Mouse (Mus musculus) cortical plate, adult 2 months (tissue): Measurements from ENCODE around the gene Fam104a. TPM values are rescaled to one million over a fixed set of nuclear protein-coding genes. Genes with fewer than 3 reads are reported as not detected.

Experiments used
- H3K27ac ChIP-seq: fragments of 200-500 bp; 2 replicates; pipeline ENCODE4 v1.5.1; 2012; ENCODE audit warnings: low read length, control low read depth, inconsistent platforms; ENCODE audit not compliant: insufficient read depth
- H3K4me1 ChIP-seq: fragments of 200-500 bp; 2 replicates; pipeline ENCODE4 v1.6.1; 2011; ENCODE audit warnings: low read length; ENCODE audit not compliant: control insufficient read depth, insufficient read depth
- H3K4me3 ChIP-seq: fragments of 200-500 bp; 2 replicates; pipeline ENCODE4 v1.5.1; 2011; ENCODE audit warnings: mild to moderate bottlenecking, low read length, control low read depth; ENCODE audit not compliant: insufficient read depth
- CTCF ChIP-seq: fragments of 200-500 bp; IDR thresholded peaks from 2 replicates; pipeline ENCODE4 v1.5.1; 2011; ENCODE audit warnings: mild to moderate bottlenecking, control low read depth, low read length; ENCODE audit not compliant: insufficient read depth; ENCODE audit errors: extremely low read depth
- POLR2A ChIP-seq: fragments of 200-500 bp; IDR thresholded peaks from 2 replicates; pipeline ENCODE4 v1.6.1; 2011; ENCODE audit warnings: mild to moderate bottlenecking, low read length, control low read depth; ENCODE audit not compliant: insufficient read depth; ENCODE audit errors: extremely low read depth
- polyA plus RNA-seq: library from polyadenylated mRNA; depleted of rRNA; stranded (reverse); fragments of >200 nt; gene quantifications from 2 replicates; pipeline ENCODE4 v1.2.3, GENCODE M21; 2012

Gene Fam104a
- polyA plus RNA-seq, 1 experiment, result 28.6 TPM

DNA sequence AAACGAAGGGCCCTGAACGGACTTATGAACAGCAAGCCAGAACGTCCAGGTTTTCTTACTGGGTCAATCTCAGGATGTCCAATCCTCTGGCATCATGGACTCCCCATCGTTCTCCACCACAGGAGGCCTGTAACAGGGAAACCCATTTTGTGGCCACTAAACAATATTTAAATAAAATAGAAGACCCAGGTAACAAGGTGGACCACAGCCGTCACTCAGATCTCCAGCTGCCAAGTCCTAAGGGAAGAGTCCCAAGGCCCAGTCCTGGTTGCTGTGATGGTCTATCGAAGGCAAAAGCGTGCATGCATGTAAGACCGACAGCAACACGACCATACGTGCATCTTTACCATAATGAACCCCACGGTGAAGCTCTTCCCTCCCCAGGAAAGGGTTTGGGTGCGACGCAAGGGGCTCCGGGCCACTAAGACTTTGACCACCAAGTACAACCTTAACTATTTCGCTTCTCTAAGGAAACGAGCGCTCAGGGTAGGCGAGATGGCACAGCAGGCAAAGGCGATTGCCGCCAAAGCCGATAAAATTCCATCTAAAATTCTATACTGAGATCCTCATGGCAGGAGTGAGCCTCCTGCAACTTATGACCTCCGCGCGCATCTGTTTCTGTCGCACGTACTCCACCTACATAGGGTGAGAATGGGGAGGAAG is 35.1 kb downstream of the Fam104a start, which contains the start of gene Cog1:
Cog1 (plus strand) TSS at position 480 of the 663 bp plus-strand sequence.
- peaks cover 4% of the 10 kb centered on the region for H3K4me1 ChIP-seq
- peak within 1 kb of the TSS; percentile 99 for H3K4me3 ChIP-seq
- peak within 1 kb of the TSS; percentile 100 for H3K27ac ChIP-seq
- no peak for TF ChIP-seq CTCF

DNA sequence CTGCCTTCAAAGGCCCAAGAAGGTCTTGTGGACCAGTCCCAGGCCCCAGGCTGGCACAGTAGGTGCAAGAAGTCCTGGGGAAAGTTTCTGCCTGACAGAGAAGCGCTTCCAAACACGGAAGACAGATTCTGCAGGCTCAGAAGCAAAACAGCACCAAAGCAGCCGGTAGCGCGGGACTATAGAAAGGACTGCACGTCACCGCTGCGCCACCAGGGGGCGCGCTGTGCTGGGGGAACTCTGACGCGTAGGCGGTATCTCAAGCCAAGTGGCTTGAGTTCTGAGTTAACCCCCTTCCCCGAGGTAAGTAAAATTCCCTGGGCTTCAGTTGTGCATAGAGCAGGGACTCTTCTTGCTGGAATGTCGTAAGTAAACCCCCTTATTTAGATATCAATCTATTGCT is 35.8 kb downstream of the Fam104a start:
- TF ChIP-seq POLR2A (no peak), CTCF (peak; percentile 80)

DNA sequence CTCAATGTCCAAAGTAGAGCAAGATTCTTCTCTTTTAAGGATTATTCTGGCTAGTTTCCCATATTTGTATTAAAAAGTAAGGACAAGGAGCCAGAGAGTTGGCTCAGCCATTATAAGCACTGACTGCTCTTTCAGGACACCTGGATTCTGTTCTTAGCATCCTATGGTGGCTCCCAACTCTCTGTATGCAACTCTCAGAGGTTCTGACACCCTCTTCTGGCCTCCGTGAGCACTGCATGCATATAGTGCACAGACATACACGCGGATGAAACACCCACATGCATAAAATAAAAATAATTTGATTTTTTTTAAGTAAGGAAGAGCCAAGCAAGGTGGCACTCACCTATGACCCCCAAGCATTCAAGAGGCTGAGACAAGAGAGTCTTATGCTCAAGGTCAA is 38.8 kb downstream of the Fam104a start:
- TF ChIP-seq CTCF, result no peak
- no peak for TF ChIP-seq POLR2A
- Histone ChIP-seq H3K4me1 (peaks cover 2% of the 10 kb centered on the region; the same call in 1 of the 2 replicates), H3K27ac (no peak overlapping the region), H3K4me3 (no peak overlapping the region)

More for the DNA sequence above, 35.8 kb downstream of the Fam104a start:
- Histone ChIP-seq H3K4me3 (no peak overlapping the region), H3K27ac (no peak overlapping the region), H3K4me1 (peaks cover 2% of the 10 kb centered on the region; the same call in 1 of the 2 replicates)

DNA sequence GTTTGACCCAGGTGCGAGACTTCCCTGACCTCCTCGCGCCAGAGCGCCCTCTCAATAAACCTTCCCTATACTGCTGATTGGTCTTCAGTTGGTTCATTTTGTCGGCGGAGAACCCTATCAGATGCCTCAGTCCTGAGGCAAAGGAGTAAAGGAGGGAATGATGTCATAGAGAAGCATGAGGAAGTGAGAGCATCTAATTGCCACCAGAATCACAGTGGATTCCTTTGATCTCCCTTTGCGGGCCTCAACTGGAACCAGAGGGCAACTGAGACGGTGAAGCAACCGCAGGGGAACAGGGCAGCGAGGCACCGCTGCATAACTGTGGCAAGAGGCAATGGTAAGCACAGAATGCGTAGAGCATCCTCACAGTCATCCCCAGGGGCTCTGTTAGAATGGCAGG is 45.3 kb downstream of the Fam104a start:
- no peak overlapping the region for H3K4me3 ChIP-seq
- H3K4me1 ChIP-seq, result no peaks in the 10 kb centered on the region
- no peak overlapping the region for H3K27ac ChIP-seq
- no peak for TF ChIP-seq CTCF

DNA sequence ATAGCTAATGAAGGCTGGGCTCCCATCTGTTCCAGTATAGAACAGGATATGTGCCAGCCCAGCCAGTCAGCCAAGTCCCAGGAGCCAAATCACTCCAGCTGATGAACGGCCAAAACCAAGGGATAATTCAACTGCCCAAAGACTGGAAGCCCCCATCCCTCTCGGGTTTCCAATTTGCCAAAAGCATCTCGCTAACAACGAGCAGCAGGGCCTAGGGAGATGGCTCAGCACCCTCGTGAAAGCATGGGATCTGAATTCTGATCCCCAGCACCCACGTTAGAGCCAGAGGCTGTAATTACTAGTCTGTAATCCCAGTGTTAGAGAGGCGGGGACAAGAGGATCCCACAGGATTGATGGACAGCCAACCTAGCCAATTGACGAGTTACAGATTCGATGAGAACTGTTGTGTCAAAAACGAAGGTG is 49.2 kb downstream of the Fam104a start:
- Histone ChIP-seq H3K27ac (no peak overlapping the region), H3K4me3 (no peak overlapping the region), H3K4me1 (no peaks in the 10 kb centered on the region)
- TF ChIP-seq CTCF (no peak), POLR2A (no peak)

DNA sequence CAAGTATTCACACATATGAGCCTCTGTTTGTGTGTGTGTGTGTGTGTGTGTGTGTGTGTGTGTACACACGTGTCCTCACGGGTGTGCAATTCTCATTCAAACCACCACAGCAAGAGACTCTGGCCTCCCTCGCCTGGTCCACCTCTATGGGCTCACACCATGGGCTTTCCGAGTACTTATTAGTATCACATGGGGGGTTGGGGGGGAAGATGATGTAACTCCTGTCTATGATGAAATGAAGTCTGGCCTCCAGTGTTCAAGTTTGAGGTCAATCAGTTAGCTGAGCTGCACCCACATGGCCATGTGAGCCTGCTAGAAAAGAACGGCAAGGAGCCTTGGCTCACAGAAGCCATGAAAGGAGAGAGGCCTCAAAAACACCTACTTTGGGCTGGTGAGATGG is 50.6 kb downstream of the Fam104a start:
- H3K4me1 ChIP-seq, result no peaks in the 10 kb centered on the region
- H3K27ac ChIP-seq, result no peak overlapping the region
- H3K4me3 ChIP-seq, result no peak overlapping the region
- TF ChIP-seq CTCF (no peak), POLR2A (no peak)

DNA sequence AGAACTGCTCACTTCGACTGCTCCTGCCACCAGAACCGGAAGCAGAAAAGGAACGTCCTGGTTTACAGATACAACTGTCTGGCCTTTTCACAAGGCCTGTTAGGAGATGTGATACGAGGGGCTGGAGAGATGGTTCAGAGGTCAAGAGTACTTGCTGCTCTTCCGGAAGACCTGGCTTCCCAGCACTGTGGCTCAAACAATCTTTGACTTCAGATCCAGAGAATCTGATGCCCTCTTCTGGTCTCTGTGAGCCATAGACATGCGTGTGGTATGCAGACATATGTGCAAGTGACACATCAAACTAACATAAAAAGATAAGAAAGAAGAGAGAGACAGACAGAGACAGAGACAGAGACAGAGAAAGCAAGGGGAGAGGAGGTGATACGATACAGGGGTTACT is 51.7 kb downstream of the Fam104a start:
- TF ChIP-seq CTCF, result no peak
- TF ChIP-seq POLR2A, result no peak
- no peak overlapping the region for H3K4me3 ChIP-seq

DNA sequence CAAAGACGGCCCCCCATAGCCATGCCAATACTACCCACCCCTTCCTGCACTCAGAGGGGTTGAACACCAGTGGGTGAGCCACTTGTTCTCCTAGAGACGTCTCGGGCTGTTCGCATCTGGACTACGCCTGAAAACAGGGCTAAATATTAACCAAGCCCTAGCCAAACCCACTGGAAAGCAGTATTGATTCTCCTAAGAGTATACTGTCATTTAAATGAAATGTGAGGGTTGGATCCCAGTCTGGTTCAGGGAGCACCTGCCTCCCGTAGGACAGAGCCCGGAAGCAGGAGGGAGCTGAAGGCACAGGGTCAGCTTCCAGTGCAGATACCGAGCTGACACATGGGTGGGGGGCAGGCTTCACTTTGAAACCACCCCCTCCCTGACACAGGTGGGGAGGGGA is 52.1 kb downstream of the Fam104a start:
- Histone ChIP-seq H3K27ac (no peak overlapping the region), H3K4me3 (no peak overlapping the region), H3K4me1 (no peaks in the 10 kb centered on the region)
- TF ChIP-seq POLR2A, result no peak
- TF ChIP-seq CTCF, result no peak

More for the DNA sequence above, 51.7 kb downstream of the Fam104a start:
- H3K4me1 ChIP-seq, result no peaks in the 10 kb centered on the region
- H3K27ac ChIP-seq, result no peak overlapping the region

DNA sequence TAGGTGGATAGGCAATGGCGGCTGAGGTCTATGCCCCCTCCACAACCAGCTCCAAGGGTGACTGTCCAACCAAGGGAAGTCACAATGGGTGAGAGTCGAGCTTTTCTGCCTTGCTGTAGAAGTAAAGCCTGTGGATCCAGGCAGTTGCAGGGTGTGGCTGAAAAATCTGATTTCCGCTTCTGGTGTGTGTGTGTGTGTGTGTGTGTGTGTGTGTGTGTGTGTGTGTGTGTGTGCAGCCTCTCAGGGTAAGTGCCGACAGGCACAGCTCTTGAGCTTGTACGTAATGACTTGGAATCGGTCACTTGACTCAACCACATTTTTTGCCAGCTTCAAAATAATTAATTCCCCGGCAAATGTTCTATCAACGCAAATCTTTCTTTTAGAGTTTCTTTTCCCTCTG is 52.7 kb downstream of the Fam104a start:
- Histone ChIP-seq H3K4me3 (no peak overlapping the region), H3K27ac (no peak overlapping the region), H3K4me1 (no peaks in the 10 kb centered on the region)

DNA sequence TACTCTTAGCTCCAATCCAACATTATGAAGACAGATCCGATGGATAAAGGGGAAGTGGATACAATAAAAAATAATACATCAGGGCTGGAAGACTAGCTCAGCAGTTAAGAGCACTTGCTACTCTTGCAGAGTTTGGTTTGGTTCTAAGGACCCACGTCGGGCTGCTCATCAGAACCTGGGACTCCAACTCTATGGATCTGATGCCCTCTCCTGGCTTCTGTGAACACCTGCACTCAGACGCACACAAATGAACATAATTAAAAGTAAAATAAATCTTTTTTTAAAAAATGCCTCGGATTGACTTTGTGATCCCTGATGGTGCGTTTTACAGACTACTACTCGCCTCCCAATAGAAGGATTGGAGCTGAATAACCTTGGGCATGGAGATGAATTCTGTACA is 53.3 kb downstream of the Fam104a start:
- Histone ChIP-seq H3K4me1 (no peaks in the 10 kb centered on the region), H3K27ac (no peak overlapping the region), H3K4me3 (no peak overlapping the region)
- TF ChIP-seq CTCF (peak; percentile 60), POLR2A (no peak)

More for the DNA sequence above, 52.7 kb downstream of the Fam104a start:
- TF ChIP-seq POLR2A (no peak), CTCF (no peak)
